Mouse (Mus musculus): ENCODE results near the gene Pick1. TPM values are rescaled to one million over a fixed set of nuclear protein-coding genes. Genes with fewer than 3 reads are reported as not detected.

Pick1 gene
- polyA plus RNA-seq, 1 experiment from 2014 or later: 53.7 TPM

- no peak overlapping the region for H3K4me3 ChIP-seq (replicated peaks)
- 80% methylated on average over 3 of the region's 3 CpGs for whole genome bisulfite sequencing
Observed at GRCm38 (mm10) chr15:79288387-79288786, 59.4 kb downstream of the Pick1 start.

DNA sequence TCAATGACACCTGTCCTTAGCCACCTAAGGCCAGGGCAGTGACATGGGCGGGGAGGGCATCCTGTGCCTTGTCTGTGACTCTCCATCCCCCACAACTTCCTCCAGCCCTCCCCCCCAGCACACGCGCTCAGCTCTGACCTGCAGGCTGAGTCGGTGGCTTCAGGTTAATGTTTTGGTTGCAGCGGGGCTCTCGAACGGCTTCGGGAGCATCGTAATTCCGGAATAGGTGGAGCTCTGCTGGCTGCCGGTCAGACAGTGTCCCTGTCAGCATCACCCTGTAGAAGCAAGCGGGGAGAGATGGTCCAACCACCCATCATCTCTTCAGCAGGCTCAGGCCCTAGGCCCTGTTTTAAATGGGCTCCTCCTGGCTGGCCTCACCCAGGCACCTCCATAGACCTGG is 60.5 kb downstream of the Pick1 start:
- H3K4me1 ChIP-seq (replicated peaks): no peaks in the 10 kb centered on the region
- H3K27ac ChIP-seq: no peak overlapping the region
- ATAC-seq (ENCODE audit: insufficient number of reproducible peaks, insufficient read depth, low FRiP score, low TSS enrichment, low read depth): no peak
- H3K9me3 ChIP-seq: no peaks in the 10 kb centered on the region
- peaks cover 12% of the 10 kb centered on the region; the same call in 1 of the 2 replicates for H3K36me3 ChIP-seq
- H3K27me3 ChIP-seq: no peaks in the 10 kb centered on the region
- no peak overlapping the region for H3K9ac ChIP-seq (replicated peaks)
- no peak overlapping the region for H3K4me3 ChIP-seq (replicated peaks)
- H3K4me2 ChIP-seq: no peak overlapping the region
- WGBS: 79% methylated on average over 12 of the region's 12 CpGs

More at GRCm38 (mm10) chr15:79288387-79288786, 59.4 kb downstream of the Pick1 start:
- ATAC-seq (ENCODE audit: insufficient number of reproducible peaks, insufficient read depth, low FRiP score, low TSS enrichment, low read depth): no peak
- Histone ChIP-seq H3K9ac (replicated peaks) (peak overlapping the region; percentile 12; the same call in 1 of the 2 replicates), H3K27ac (no peak overlapping the region), H3K27me3 (no peaks in the 10 kb centered on the region), H3K36me3 (peaks cover 12% of the 10 kb centered on the region; the same call in 1 of the 2 replicates), H3K9me3 (no peaks in the 10 kb centered on the region), H3K4me1 (replicated peaks) (no peaks in the 10 kb centered on the region), H3K4me2 (no peak overlapping the region)

GRCm38 (mm10) chr15:79290340-79290739 is 61.4 kb downstream of the Pick1 start:
- WGBS: 57% methylated on average over 3 of the region's 3 CpGs

GRCm38 (mm10) chr15:79292779-79293178 is 63.8 kb downstream of the Pick1 start:
- no peak for ATAC-seq (ENCODE audit: insufficient number of reproducible peaks, insufficient read depth, low FRiP score, low TSS enrichment, low read depth)
- H3K4me2 ChIP-seq: no peak overlapping the region
- no peaks in the 10 kb centered on the region for H3K4me1 ChIP-seq (replicated peaks)
- no peaks in the 10 kb centered on the region for H3K9me3 ChIP-seq
- H3K36me3 ChIP-seq: peaks cover 6% of the 10 kb centered on the region; the same call in 1 of the 2 replicates
- no peak overlapping the region for H3K27ac ChIP-seq
- no peaks in the 10 kb centered on the region for H3K27me3 ChIP-seq
- WGBS: 89% methylated on average over 9 of the region's 9 CpGs
- H3K9ac ChIP-seq (replicated peaks): no peak overlapping the region
- no peak overlapping the region for H3K4me3 ChIP-seq (replicated peaks)

More at GRCm38 (mm10) chr15:79290340-79290739, 61.4 kb downstream of the Pick1 start:
- no peaks in the 10 kb centered on the region for H3K4me1 ChIP-seq (replicated peaks)
- no peak overlapping the region for H3K4me3 ChIP-seq (replicated peaks)
- no peak overlapping the region for H3K4me2 ChIP-seq
- H3K9ac ChIP-seq (replicated peaks): no peak overlapping the region
- H3K27ac ChIP-seq: no peak overlapping the region
- H3K36me3 ChIP-seq: peaks cover 12% of the 10 kb centered on the region; the same call in 1 of the 2 replicates
- H3K9me3 ChIP-seq: no peaks in the 10 kb centered on the region
- ATAC-seq (ENCODE audit: insufficient number of reproducible peaks, insufficient read depth, low FRiP score, low TSS enrichment, low read depth): no peak
- no peaks in the 10 kb centered on the region for H3K27me3 ChIP-seq

- Histone ChIP-seq H3K9me3 (no peaks in the 10 kb centered on the region), H3K27me3 (no peaks in the 10 kb centered on the region), H3K4me3 (replicated peaks) (no peak overlapping the region), H3K4me2 (no peak overlapping the region), H3K36me3 (no peaks in the 10 kb centered on the region), H3K4me1 (replicated peaks) (no peaks in the 10 kb centered on the region), H3K27ac (no peak overlapping the region), H3K9ac (replicated peaks) (no peak overlapping the region)
- 78% methylated on average over 6 of the region's 6 CpGs for WGBS
- no peak for ATAC-seq (ENCODE audit: insufficient number of reproducible peaks, insufficient read depth, low FRiP score, low TSS enrichment, low read depth)
Observed at GRCm38 (mm10) chr15:79298553-79298952, 69.6 kb downstream of the Pick1 start.

Other genes starting within 250 kb of the Pick1 start
- 677 and 728 TPM in 2 replicates for gene H1f0, start 200.7 kb upstream of the Pick1 start, polyA plus RNA-seq (2016; fragmentation: Nextera tagmentation; extraction: Ambion mirVana)
- 0.18 TPM in 1 of 2 replicates, not detected in the other for gene Galr3, start 187.3 kb upstream of the Pick1 start, polyA plus RNA-seq (2016; fragmentation: Nextera tagmentation; extraction: Ambion mirVana)
- gene Ankrd54, start 166.3 kb upstream of the Pick1 start, polyA plus RNA-seq (2016; fragmentation: Nextera tagmentation; extraction: Ambion mirVana): 63.7 and 67.1 TPM in 2 replicates
- 232 and 241 TPM in 2 replicates for gene Eif3l, start 154.0 kb upstream of the Pick1 start, polyA plus RNA-seq (2016; fragmentation: Nextera tagmentation; extraction: Ambion mirVana)
- gene Micall1, start 120.3 kb upstream of the Pick1 start, polyA plus RNA-seq (2016; fragmentation: Nextera tagmentation; extraction: Ambion mirVana): 12.2 and 13.0 TPM in 2 replicates
- gene Polr2f, start 88.2 kb upstream of the Pick1 start, polyA plus RNA-seq (2016; fragmentation: Nextera tagmentation; extraction: Ambion mirVana): 353 and 382 TPM in 2 replicates
- 4.1 and 8.4 TPM in 2 replicates for gene 1700088E04Rik, start 87.9 kb upstream of the Pick1 start, polyA plus RNA-seq (2016; fragmentation: Nextera tagmentation; extraction: Ambion mirVana)
- 4.1 and 4.4 TPM in 2 replicates for gene Sox10, start 63.9 kb upstream of the Pick1 start, polyA plus RNA-seq (2016; fragmentation: Nextera tagmentation; extraction: Ambion mirVana)
- gene Gm49486, start 218 bp downstream of the Pick1 start, polyA plus RNA-seq (2016; fragmentation: Nextera tagmentation; extraction: Ambion mirVana): 0.68 and 0.76 TPM in 2 replicates
- 0.30 and 0.42 TPM in 2 replicates for gene Slc16a8, start 25.6 kb downstream of the Pick1 start, polyA plus RNA-seq (2016; fragmentation: Nextera tagmentation; extraction: Ambion mirVana)
- 8.6 and 10.0 TPM in 2 replicates for gene Baiap2l2, start 56.4 kb downstream of the Pick1 start, polyA plus RNA-seq (2016; fragmentation: Nextera tagmentation; extraction: Ambion mirVana)
- 11.0 and 11.9 TPM in 2 replicates for gene Pla2g6, start 99.2 kb downstream of the Pick1 start, polyA plus RNA-seq (2016; fragmentation: Nextera tagmentation; extraction: Ambion mirVana)
- 1.5 and 2.0 TPM in 2 replicates for gene Maff, start 117.4 kb downstream of the Pick1 start, polyA plus RNA-seq (2016; fragmentation: Nextera tagmentation; extraction: Ambion mirVana)
- gene Tmem184b, start 174.4 kb downstream of the Pick1 start, polyA plus RNA-seq (2016; fragmentation: Nextera tagmentation; extraction: Ambion mirVana): 54.7 and 63.8 TPM in 2 replicates
- gene Csnk1e, start 226.4 kb downstream of the Pick1 start, polyA plus RNA-seq (2016; fragmentation: Nextera tagmentation; extraction: Ambion mirVana): 148 and 158 TPM in 2 replicates

Measured in limb, embryonic 12.5 days (tissue).